Mouse (Mus musculus) cerebellum, postnatal 25 days (tissue): ENCODE measurements around the gene Bag2.
A peak's percentile ranks its signal among the peaks of the same experiment; 100 is the strongest.
"Not testable (repeated sequence)": the region's sequence is repeated elsewhere in the genome, so short reads cannot be mapped to it uniquely, and the experiment has no call there.

ENCODE experiments used
- DNase-seq, 2 experiments: peaks; one replicate each; pipeline ENCODE4 v3.0.0; 2021; ENCODE audit warnings: mixed read lengths in 2 of 2

Gene Bag2

DNA sequence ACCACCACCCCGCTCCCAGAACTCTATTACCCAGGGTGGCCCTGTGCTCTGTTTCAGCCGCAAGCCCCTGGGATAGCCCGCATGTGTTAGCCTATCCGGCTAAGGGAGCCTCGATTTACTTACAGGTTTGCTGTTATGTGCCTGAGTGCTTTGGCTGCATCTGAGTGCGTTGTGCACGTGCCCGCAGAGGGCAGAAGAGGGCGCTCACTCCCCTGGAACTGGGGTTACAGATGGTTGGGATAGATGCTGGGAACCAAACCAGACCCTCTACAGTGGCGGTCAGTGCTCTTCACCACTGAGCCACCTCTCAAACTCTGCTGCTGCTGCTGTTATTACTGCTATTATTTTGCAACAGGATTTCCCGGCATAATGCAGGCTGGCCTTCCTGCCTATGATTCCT is 8.5 kb downstream of the Bag2 start:
- no peak for DNase-seq

DNA sequence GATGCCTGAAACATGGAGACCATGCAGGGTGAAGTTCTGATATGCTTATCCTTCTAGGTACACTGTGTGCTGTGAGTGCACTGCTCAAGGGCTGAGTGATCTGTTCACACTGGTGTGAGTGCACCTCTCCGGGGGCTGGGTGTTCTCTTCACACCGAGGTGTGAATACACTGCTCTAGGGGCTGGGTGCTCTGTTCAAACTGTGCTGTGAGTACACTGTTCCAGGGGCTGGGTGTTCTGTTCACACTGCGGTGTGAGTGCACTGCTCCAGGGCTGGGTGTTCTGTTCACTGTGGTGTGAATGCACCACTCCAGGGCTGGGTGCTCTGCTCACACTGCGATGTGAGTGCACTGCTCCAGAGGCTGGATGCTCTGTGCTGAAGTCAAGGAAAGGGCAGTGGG is 11.7 kb downstream of the Bag2 start:
- no peak for DNase-seq

DNA sequence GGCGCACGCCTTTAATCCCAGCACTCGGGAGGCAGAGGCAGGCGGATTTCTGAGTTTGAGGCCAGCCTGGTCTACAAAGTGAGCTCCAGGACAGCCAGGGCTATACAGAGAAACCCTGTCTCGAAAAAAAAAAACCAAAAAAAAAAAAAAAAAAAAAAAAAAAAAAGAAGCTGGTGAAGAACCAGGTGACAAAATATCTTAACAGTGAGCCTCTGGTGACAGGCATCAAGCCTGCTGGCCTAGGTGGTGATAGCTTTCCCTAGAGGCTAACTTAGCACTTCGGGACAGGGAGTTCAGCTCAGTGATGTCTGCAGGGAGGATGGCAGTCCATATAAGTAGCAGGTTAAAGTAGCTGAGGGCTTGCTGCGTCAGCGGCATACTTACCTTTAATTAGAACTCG is 12.8 kb downstream of the Bag2 start:
- not testable (repeated sequence) for DNase-seq

DNA sequence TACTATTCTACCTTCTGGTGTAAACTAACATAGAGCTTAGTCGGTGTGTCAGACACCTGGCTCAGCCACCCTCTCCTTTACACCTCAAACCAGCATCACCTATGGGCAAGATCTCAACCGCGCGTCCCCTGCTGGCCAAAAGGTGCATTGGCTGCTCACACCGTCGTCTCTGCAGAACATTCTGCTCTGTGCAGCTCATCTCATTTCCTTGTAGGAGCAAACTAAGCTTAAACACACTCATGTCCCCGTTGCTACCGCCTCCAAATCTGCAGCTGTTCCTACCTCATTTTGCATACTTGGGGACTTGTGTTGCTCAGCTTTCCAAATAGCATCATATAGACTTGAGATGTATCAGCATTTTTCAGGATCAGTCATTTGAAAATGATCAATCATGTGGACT is 14.7 kb downstream of the Bag2 start:
- peak; percentile 62 to 67 for DNase-seq

DNA sequence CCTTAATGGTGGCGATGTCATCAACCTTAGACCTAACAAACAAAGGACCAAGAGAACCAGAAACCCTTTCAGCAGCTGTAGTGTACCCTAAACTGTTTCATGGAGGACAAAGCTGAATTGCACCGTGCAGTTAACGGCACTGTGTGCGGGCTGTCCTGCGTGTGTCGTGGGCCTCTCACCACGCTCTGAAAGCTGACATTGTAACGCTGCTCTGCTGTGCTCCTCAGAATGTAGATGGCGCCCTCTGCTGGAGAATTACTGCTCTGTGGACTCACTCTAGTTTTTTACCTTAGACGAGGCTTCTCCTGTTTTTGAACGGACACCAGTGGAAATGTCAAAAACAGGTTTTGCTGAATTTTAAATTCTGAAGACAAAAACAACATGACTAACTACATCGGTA is 18.3 kb downstream of the Bag2 start:
- peak; percentile 81 to 92 for DNase-seq

- DNase-seq: no peak
Observed at GRCm38 (mm10) chr1:33738681-33739278, 18.8 kb downstream of the Bag2 start.

GRCm38 (mm10) chr1:33738281-33738680 is 19.3 kb downstream of the Bag2 start:
- DNase-seq: no peak

DNA sequence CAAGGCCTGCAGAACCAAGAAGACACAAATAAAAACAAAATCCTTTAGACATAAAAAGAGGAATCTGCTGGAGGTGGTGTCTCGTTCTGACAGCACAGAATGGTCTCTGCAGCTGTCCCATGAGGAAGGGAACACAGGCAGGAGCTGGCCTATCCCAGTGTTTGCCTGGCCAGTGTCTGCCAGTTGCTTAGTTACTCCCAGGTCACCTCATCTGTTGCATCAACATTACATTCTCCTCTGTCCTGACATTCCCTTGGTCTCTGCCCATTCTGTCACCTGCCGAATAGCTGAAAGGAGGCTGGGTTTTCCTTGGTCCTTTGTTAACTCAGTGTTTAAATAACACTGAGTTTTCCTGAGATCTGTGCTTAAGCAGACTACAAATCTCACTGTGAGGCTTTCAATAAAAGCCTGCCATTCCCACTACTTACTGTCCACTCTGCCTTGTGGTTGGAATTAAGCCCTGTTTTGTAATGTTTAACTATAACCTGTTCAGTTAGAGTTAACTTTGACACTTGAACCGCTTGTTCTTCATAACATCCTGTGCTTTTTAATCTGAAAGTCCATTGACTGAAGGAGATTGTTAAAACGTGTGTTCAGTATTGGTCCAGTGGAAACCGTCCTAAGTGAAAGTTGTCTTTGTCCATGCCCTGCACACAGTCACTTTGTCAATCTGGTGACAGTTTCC is 23.5 kb downstream of the Bag2 start:
- no peak for DNase-seq

- no peak for DNase-seq
Observed at GRCm38 (mm10) chr1:33733044-33733443, 24.6 kb downstream of the Bag2 start.

GRCm38 (mm10) chr1:33725086-33725485 is 32.5 kb downstream of the Bag2 start:
- no peak for DNase-seq

GRCm38 (mm10) chr1:33724516-33724915 is 33.1 kb downstream of the Bag2 start:
- DNase-seq: no peak

- DNase-seq: no peak
Observed at GRCm38 (mm10) chr1:33721020-33721419, 36.6 kb downstream of the Bag2 start.

GRCm38 (mm10) chr1:33720231-33720630 is 37.4 kb downstream of the Bag2 start:
- no peak for DNase-seq

DNA sequence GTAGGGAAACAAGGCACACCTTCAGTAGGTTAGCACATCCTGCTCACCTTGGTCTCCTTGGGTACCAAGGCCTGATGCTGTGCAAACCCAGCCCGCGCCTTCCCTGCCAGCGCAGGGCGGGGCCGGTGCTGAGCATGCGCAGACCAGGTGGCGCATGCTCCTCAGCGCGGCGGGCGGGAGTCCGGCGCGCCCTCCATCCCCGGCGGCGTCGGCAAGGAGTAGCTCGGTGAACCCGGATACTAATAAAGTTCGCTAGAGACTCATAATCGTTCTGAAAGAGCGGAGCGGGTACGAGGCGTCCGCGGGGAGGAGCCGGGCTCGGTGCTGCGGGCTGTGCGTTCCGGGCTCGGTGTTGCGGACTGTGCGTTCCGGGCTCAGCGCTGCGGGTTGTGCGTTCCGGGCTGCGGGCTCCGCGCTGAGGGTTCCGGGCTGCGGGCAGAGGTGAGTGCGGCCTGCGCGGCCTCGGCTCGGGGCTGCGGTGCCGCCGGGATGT is 37.8 kb downstream of the Bag2 start, which contains the start of gene Rab23:
Gene Rab23, plus strand, starts transcription at position 155 of the 493 bp plus-strand sequence.
- DNase-seq: peak; percentile 91 to 93

GRCm38 (mm10) chr1:33717636-33718035 is 40.0 kb downstream of the Bag2 start:
- no peak for DNase-seq

DNA sequence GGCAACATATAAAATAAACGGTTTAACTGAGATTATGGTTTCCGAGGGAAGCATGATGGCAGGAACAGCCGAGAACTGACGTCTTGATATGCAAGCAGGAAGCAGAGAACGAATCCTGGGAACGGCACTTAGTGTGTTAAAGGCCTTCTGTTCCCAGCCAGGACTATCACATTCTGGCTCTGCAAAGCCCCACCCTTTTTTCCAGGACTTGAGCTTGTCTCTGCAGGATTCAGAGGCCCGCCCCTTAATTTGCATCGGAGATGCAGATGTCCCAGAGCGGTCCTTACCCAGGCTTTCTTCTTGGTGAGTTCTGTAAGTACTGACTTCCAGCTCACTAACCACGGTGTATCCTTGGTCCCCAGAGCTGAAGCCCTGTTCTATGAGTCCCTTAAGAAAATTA is 42.8 kb downstream of the Bag2 start:
- DNase-seq: no peak

GRCm38 (mm10) chr1:33712026-33712425 is 45.6 kb downstream of the Bag2 start:
- no peak for DNase-seq

DNA sequence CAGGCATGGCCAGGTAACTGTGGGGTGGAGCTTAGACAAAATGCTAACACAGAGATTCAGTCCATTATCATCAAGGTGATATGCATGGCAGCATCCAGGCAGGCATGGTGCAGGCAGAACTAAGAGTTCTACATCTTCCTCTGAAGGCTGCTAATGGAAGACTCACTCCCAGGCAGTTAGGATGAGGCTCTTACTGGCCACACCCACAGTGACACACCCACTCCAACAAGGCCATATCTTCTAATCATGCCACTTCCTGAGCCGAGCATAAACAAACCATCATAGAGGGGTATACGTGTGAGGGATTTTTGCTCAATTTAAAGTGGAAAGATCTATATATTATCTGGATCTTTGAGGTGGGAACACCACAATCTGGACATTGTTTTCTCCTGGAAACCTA is 48.0 kb downstream of the Bag2 start:
- DNase-seq: no peak

DNA sequence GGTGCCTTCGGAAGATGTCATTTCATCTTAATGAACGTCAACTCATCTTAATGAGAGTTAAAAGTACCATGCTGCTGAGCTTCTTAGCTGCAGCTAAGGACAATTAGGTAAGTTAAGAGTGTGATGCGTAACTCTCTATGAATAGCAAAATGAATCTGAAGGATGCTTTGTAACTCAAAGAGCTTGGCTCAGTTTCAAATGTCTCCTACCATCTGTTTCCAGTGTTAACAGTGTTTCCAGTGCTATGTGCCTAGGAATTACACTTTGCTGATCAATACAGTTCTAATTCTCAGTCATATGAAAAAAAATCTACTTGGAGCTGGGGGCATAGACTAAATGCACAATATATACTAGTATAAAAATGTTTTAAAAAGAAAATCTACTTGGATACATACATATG is 56.4 kb downstream of the Bag2 start:
- no peak for DNase-seq

DNA sequence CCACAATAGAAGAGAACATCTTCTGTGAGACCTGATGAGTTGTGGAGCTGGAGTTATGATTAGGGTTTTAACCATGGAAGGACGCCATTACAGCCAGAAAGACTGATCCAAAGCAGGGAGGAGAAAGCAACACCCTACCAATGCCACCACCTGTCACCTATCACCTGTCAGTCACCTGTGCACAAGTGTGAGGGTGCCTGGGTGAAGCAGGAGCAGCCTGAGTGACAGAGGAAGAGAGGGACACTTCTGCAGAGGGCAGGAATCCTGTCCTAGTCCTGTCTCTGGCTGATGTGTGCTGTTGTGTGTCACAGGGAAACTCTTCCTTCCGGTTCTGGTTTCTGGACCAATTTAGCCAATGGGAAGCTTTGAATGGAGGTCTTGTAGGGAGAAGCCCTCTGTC is 61.6 kb downstream of the Bag2 start:
- no peak for DNase-seq
